ENCODE assay signal across 7 mouse cellular contexts in genomic region chr5:148994706-148995414, GRCm38 (mm10). TPM values are rescaled to one million over a fixed set of nuclear protein-coding genes. Genes with fewer than 3 reads are reported as not detected.
DNase-seq lines count a peak whose midpoint lies in the region; ATAC-seq and TF ChIP-seq lines count a peak whose summit lies in the region.

Gene Gm42791, minus strand, starts transcription at chr5:148995147.

- peak; percentile 85 for ATAC-seq in kidney, embryonic 14.5 days (ENCODE audit: low FRiP score, low TSS enrichment)
- ATAC-seq in limb, embryonic 14.5 days (ENCODE audit: low FRiP score, low read depth), result peak; percentile 91
- ATAC-seq in midbrain, embryonic 16.5 days, result peak; percentile 82

- under 1% methylated on average over 33 of the region's 33 CpGs for WGBS in kidney, embryonic 14.5 days
- 0% methylated on average over 33 of the region's 33 CpGs for WGBS in limb, embryonic 14.5 days
- WGBS in midbrain, embryonic 16.5 days, result under 1% methylated on average over 33 of the region's 33 CpGs

- DNase-seq in heart, adult 9 months (ENCODE audit: low spot score in 2 of 2), result peak; percentile 96 to 97
- DNase-seq in limb, embryonic 14.5 days (ENCODE audit: low spot score), result peak; percentile 93
- DNase-seq in spleen, postnatal 10 days (ENCODE audit: low spot score in 2 of 2), result peak; percentile 71 to 84

- peak within 1 kb of the TSS; percentile 62 for H3K4me2 ChIP-seq in kidney, embryonic 14.5 days (replicated peaks; ENCODE audit: low read depth, low read length)
- peak within 1 kb of the TSS; percentile 68 for H3K4me2 ChIP-seq in limb, embryonic 14.5 days (replicated peaks; ENCODE audit: low read depth, low read length, severe bottlenecking)
- H3K4me2 ChIP-seq in midbrain, embryonic 16.5 days (ENCODE audit: low read length), result peak within 1 kb of the TSS; percentile 77

- H3K27me3 ChIP-seq in kidney, embryonic 14.5 days (ENCODE audit: control insufficient read depth, insufficient read depth, low read length), result no peaks in the 10 kb centered on the region
- H3K27me3 ChIP-seq in limb, embryonic 14.5 days (ENCODE audit: control insufficient read depth, insufficient read depth, low read length), result no peaks in the 10 kb centered on the region
- no peaks in the 10 kb centered on the region for H3K27me3 ChIP-seq in midbrain, embryonic 16.5 days (ENCODE audit: control insufficient read depth, insufficient read depth, low read depth, low read length)

- TF ChIP-seq CTCF in bone marrow macrophage, adult 2 months (IDR thresholded peaks at IDR 0.05; ENCODE audit: low read depth, low read length), result no peak
- no peak for TF ChIP-seq CTCF in embryonic fibroblast, embryonic 13.5 days (IDR thresholded peaks at IDR 0.05; ENCODE audit: borderline replicate concordance, insufficient read depth, low read length)

- H3K4me1 ChIP-seq in bone marrow macrophage, adult 2 months (ENCODE audit: control insufficient read depth, insufficient read depth, low read length), result no peaks in the 10 kb centered on the region
- peaks cover 5% of the 10 kb centered on the region for H3K4me1 ChIP-seq in embryonic fibroblast, embryonic 13.5 days (ENCODE audit: control insufficient read depth, insufficient read depth, low read length)
- peaks cover 18% of the 10 kb centered on the region for H3K4me1 ChIP-seq in kidney, embryonic 14.5 days (ENCODE audit: control insufficient read depth, insufficient read depth, low read length)
- peaks cover 17% of the 10 kb centered on the region for H3K4me1 ChIP-seq in limb, embryonic 14.5 days (ENCODE audit: control insufficient read depth, insufficient read depth, low read length)
- H3K4me1 ChIP-seq in midbrain, embryonic 16.5 days (ENCODE audit: control insufficient read depth, insufficient read depth, low read length), result peaks cover 12% of the 10 kb centered on the region

- peak within 1 kb of the TSS; percentile 54 for H3K9ac ChIP-seq in kidney, embryonic 14.5 days (ENCODE audit: low read depth, low read length)
- peak within 1 kb of the TSS; percentile 65 for H3K9ac ChIP-seq in limb, embryonic 14.5 days (ENCODE audit: low read depth, low read length, severe bottlenecking)
- H3K9ac ChIP-seq in midbrain, embryonic 16.5 days (ENCODE audit: low read depth, low read length), result peak within 1 kb of the TSS; percentile 67

- H3K9me3 ChIP-seq in kidney, embryonic 14.5 days (ENCODE audit: control insufficient read depth, low read length), result no peaks in the 10 kb centered on the region
- peaks cover 5% of the 10 kb centered on the region for H3K9me3 ChIP-seq in limb, embryonic 14.5 days (ENCODE audit: control insufficient read depth, low read length)
- no peaks in the 10 kb centered on the region for H3K9me3 ChIP-seq in midbrain, embryonic 16.5 days (replicated peaks; ENCODE audit: control insufficient read depth, low read length, poor library complexity, severe bottlenecking)

- H3K4me3 ChIP-seq in bone marrow macrophage, adult 2 months (ENCODE audit: insufficient read depth, low read length), result peak within 1 kb of the TSS; percentile 2; the same call in 1 of the 2 replicates
- H3K4me3 ChIP-seq in embryonic fibroblast, embryonic 13.5 days (ENCODE audit: insufficient read depth, low read length), result peak within 1 kb of the TSS; percentile 56
- peak within 1 kb of the TSS; percentile 38 for H3K4me3 ChIP-seq in kidney, embryonic 14.5 days (ENCODE audit: low read length)
- peak within 1 kb of the TSS; percentile 45 for H3K4me3 ChIP-seq in limb, embryonic 14.5 days (replicated peaks; ENCODE audit: low read length)
- peak within 1 kb of the TSS; percentile 47 for H3K4me3 ChIP-seq in midbrain, embryonic 16.5 days (ENCODE audit: low read depth, low read length)

- TF ChIP-seq POLR2A in bone marrow macrophage, adult 2 months (IDR thresholded peaks at IDR 0.05; ENCODE audit: borderline replicate concordance, low read depth, low read length), result no peak
- TF ChIP-seq POLR2A in embryonic fibroblast, embryonic 13.5 days (IDR thresholded peaks at IDR 0.05; ENCODE audit: low read depth, low read length), result peak; percentile 89
- peak; percentile 54; the same call in 1 of the 2 replicates for TF ChIP-seq POLR2A in limb, embryonic 14.5 days (IDR thresholded peaks at IDR 0.05; ENCODE audit: borderline replicate concordance, extremely low read depth, insufficient read depth, insufficient read length)

- H3K27ac ChIP-seq in bone marrow macrophage, adult 2 months (ENCODE audit: insufficient read depth, low read depth, low read length), result no peak within 1 kb of the TSS
- peak within 1 kb of the TSS; percentile 98 for H3K27ac ChIP-seq in embryonic fibroblast, embryonic 13.5 days (ENCODE audit: insufficient read depth, low read length)
- peak within 1 kb of the TSS; percentile 83 for H3K27ac ChIP-seq in kidney, embryonic 14.5 days (ENCODE audit: low read depth, low read length)
- peak within 1 kb of the TSS; percentile 95 for H3K27ac ChIP-seq in limb, embryonic 14.5 days (replicated peaks; ENCODE audit: low read depth, low read length)
- H3K27ac ChIP-seq in midbrain, embryonic 16.5 days (ENCODE audit: low read length), result peak within 1 kb of the TSS; percentile 85

- H3K36me3 ChIP-seq in kidney, embryonic 14.5 days (ENCODE audit: control insufficient read depth, insufficient read depth, low read length), result no peaks in the 10 kb centered on the region
- H3K36me3 ChIP-seq in limb, embryonic 14.5 days (ENCODE audit: control insufficient read depth, insufficient read depth, low read length), result no peaks in the 10 kb centered on the region
- no peaks in the 10 kb centered on the region for H3K36me3 ChIP-seq in midbrain, embryonic 16.5 days (ENCODE audit: control insufficient read depth, insufficient read depth, low read length)

RNA-seq across cellular contexts. Expression of gene Gm42791, which starts in this region (rescaled TPM):
- 0.78 TPM in 1 of 2 replicates, not detected in the other for polyA plus RNA-seq in bone marrow macrophage, adult 2 months (2012; ENCODE audit: insufficient read depth, insufficient read length, missing spikeins)
- 7.0 and 7.1 TPM in 2 replicates for polyA plus RNA-seq in embryonic fibroblast, embryonic 13.5 days (2011; ENCODE audit: insufficient read length, low read depth, missing spikeins)
- polyA plus RNA-seq in kidney, embryonic 14.5 days (2014; fragmentation: Nextera tagmentation; extraction: Ambion mirVana), result 0.47 TPM in 1 of 2 replicates, not detected in the other
- polyA plus RNA-seq in limb, embryonic 14.5 days (2012; rRNA removed), result not detected in 2 replicates
- not detected in 2 replicates for polyA plus RNA-seq in limb, embryonic 14.5 days (2014; fragmentation: Nextera tagmentation; extraction: Ambion mirVana)
- 5.7 and 6.7 TPM in 2 replicates for polyA plus RNA-seq in midbrain, embryonic 16.5 days (2015; fragmentation: Nextera tagmentation; extraction: Ambion mirVana)

Comparison
In these comparisons a context has a peak if more than half of its experiments do, and no peak if none do; other contexts are left out.
1. Peak in ATAC-seq, H3K4me3 ChIP-seq, H3K27ac ChIP-seq, H3K9ac ChIP-seq and H3K4me2 ChIP-seq in kidney, embryonic 14.5 days; RNA of the gene not detected or under 1 TPM.
2. Peak in DNase-seq, ATAC-seq, H3K4me3 ChIP-seq, H3K27ac ChIP-seq, H3K9ac ChIP-seq and H3K4me2 ChIP-seq in limb, embryonic 14.5 days; RNA of the gene not detected or under 1 TPM.
3. H3K4me3 ChIP-seq: peak in every context shown above with its lines; median percentile 56 in embryonic fibroblast, embryonic 13.5 days; 47 in midbrain, embryonic 16.5 days; 45 in limb, embryonic 14.5 days; 38 in kidney, embryonic 14.5 days; 2 in bone marrow macrophage, adult 2 months.